Mouse (Mus musculus): ENCODE results near the gene Tspan9.
A peak's percentile ranks its signal among the peaks of the same experiment; 100 is the strongest.

Gene Tspan9

DNA sequence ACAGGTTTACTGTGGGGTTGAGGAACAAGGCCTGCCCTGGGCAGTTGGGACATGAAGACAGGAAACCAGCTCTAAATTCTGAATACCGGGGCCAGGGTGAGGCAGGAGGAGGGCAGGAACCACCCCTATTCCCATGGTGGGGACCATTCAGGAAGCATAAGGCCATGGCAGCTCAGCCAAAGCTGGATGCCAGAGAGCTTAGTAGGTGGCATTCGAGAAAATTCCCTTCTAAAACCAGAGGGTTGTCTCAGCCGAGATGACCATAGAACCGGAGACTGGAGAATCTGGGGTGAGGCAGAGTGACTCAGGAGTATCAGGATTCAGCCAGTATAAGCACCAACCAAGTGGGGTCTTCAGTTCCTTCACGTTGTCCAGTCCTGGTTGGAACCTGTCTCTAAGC lies 171.5 kb downstream of the Tspan9 start:
- DNase-seq, result no peak

DNA sequence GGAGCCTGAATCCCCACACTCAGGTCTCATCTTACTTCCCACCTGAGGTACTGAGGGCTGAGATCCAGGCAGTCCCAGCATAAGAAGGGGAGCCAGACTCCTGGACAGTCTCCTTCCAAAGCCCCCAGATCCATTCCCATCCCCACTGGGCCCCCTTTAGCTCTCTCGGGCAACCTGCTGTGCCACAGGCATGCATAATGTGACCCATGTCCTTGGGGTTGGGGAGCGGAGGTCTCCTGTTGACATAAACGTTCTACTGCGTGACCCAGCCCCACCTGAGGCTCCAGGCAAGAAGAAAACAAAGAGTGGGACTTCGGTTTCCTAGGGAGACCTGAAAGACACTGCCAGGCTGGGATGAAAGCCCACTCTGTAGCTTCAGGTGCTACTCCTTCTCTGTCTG lies 172.5 kb downstream of the Tspan9 start:
- DNase-seq, result no peak

GRCm38 (mm10) chr6:127970120-127970519 lies 173.3 kb downstream of the Tspan9 start:
- DNase-seq, result peak; percentile 33

- DNase-seq, result no peak
Observed at GRCm38 (mm10) chr6:127969709-127970108, 173.7 kb downstream of the Tspan9 start.

GRCm38 (mm10) chr6:127965497-127965896 lies 177.9 kb downstream of the Tspan9 start:
- DNase-seq, result no peak

GRCm38 (mm10) chr6:127960203-127960602 lies 183.2 kb downstream of the Tspan9 start:
- DNase-seq, result no peak

DNA sequence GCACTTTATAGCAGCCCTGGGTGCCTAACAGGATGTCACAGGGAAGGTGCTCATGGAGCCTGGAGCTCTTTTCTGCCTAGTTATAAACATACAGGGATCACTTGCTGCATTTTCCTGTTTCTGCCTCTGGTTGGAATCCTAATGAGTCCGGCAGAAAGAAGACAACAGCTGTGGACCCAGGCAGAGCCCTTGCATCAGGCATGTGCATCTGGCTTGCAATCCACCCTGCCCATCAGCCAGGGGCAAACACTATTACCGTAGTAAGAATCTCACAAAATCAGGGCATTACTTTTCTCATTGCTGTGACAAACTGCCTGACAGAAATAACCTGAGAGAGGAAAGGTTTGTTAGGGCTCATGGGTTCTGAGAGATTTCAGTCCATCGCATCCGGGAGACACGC lies 187.2 kb downstream of the Tspan9 start:
- no peak for DNase-seq

- DNase-seq, result no peak
Observed at GRCm38 (mm10) chr6:127953071-127953470, 190.3 kb downstream of the Tspan9 start.

DNA sequence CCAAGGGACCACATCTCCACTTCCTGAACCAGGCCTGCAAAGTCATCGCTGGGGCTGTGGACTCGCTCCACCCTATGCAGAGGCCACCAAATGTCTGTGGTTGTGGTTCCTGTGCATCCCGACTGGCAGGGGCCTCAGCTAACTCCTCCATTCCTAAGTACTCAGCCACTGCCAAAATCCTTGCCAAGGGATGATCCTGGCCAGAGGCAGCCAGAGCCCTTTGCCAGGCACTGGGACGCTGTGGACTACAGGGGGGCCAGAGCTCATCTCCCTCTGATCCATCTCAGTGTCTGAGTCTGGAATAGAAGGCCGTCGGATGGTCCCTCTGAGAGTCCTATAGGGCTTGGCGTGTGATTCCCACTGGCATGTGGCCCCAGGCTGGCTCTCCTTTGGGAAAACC lies 193.5 kb downstream of the Tspan9 start:
- no peak for DNase-seq

- no peak for DNase-seq
Observed at GRCm38 (mm10) chr6:127948656-127949055, 194.7 kb downstream of the Tspan9 start.

- DNase-seq, result no peak
Observed at GRCm38 (mm10) chr6:127945725-127946124, 197.7 kb downstream of the Tspan9 start.

DNA sequence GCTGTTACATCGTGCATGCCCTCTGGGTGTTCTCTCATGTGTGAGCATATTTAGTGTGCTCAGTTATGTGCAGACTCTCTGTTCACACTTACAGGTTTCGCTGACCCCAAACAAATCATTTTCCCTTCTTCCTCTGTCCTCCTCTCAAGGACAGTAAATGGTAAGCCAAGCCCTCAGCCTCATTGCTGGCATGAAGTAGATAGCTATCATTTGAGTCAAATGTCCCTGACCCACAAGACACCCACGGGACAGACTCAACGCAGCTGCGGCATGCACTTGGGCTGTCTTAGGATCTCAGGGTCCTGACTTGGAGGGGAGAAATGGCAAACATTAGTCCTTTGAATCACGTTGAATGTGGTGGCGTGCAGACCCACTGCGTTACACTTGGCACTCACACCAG lies 201.0 kb downstream of the Tspan9 start:
- DNase-seq, result no peak

DNA sequence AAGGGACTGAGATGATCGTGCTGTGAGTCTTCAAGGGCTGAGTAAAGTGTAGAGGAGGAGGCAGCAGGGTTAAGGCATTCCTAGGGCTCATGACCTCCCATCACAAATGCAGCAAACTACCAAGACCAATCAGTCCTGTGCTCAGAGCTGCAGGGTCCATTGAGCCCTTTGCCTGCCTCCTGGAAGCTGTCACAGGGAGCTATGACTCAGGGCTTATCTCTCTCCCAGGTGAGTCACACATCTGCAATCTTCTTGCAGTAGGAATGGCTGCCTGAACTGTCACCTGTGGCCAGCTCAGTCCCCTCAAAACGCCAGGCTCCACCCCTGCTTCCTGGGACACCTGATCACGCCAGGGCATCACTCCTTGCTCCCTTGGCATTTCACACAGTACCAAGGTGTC lies 208.3 kb downstream of the Tspan9 start:
- DNase-seq, result no peak

GRCm38 (mm10) chr6:127933841-127934240 lies 209.6 kb downstream of the Tspan9 start:
- no peak for DNase-seq

- no peak for DNase-seq
Observed at GRCm38 (mm10) chr6:127932697-127933096, 210.7 kb downstream of the Tspan9 start.

GRCm38 (mm10) chr6:127928682-127929081 lies 214.7 kb downstream of the Tspan9 start:
- DNase-seq, result no peak

GRCm38 (mm10) chr6:127925915-127926314 lies 217.5 kb downstream of the Tspan9 start:
- no peak for DNase-seq

GRCm38 (mm10) chr6:127924750-127925149 lies 218.6 kb downstream of the Tspan9 start:
- DNase-seq, result no peak

- no peak for DNase-seq
Observed at GRCm38 (mm10) chr6:127923296-127923695, 220.1 kb downstream of the Tspan9 start.

DNA sequence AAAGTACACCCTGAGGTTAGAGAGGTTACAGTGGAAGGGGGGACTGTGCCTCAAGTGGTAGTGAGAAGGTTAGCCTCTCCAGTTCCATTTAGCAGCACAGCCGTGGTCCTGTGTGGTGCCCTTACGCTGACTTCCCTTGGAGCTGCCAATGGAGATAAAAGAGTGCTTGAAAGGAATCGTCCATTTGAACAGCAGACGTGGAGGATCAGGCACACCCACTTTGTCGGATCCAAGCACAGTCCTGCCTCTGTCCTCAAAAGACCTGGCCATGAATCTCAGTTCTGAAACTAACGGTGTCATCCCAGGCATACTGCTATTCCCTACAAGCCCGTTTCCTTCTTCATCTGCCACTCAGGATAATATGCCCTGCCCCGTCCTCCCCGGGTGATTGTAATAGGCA lies 221.4 kb downstream of the Tspan9 start:
- no peak for DNase-seq

DNA sequence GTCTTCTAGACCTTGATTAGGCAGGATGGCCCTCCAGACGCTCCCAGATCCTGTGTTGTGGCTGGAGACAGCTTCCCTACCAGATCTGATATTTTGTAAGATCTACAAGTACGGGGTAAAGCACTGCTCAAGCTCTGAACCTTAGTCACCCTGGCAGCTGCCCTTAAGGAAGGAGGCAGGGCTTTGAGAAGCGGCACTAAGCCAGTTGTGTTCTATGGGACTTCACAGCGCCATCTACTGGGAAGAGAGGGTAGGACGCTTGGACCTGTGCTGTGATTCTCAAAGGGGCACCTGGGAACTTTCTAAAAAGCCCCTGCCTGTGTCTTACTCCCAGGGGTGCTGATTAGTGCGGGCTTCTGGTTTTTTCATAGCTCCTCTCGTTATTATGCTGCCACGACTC lies 222.7 kb downstream of the Tspan9 start:
- DNase-seq, result peak in 1 of 2 experiments; percentile 6

DNA sequence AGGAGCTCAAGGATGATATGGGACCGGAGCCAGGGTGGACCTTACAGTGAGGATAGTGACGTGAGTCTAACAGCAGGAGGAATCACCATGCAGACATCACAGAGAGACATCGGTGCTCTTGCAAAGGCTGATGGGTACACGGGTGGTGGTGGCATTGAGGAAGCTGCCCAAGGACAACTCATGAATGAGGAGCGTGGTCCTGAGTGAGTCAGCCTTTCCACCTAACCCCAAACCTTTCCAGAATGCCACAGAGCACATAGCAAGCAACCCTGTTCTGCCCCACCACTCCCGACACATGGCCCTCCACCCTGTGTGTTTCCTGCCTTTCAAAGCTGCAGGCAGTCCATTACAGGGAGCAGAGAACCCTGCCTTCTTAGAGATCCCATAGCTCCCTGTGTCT lies 223.9 kb downstream of the Tspan9 start:
- DNase-seq, result no peak

DNA sequence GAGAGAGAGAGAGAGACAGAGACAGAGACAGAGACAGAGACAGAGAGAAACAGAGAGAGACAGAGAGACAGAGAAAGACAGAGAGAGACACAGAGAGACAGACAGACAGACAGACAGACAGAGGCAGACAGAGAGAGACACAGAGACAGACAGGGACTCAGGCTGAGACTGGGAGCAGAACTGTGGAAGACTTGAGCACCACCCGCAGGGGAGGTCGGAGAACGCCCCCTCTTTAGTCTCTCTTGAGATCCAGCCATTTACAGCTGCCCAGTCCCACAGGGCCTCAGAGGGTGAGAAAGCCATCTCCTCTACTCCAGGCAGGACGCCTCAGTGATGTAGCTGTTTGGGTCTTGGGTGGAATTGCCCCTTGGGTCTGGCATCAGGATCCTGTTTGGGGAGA lies 225.7 kb downstream of the Tspan9 start:
- DNase-seq, result no peak

- no peak for DNase-seq
Observed at GRCm38 (mm10) chr6:127916993-127917392, 226.4 kb downstream of the Tspan9 start.

- no peak for DNase-seq
Observed at GRCm38 (mm10) chr6:127912938-127913337, 230.5 kb downstream of the Tspan9 start.

GRCm38 (mm10) chr6:127911687-127912086 lies 231.7 kb downstream of the Tspan9 start:
- DNase-seq, result no peak
